Mouse (Mus musculus) myocyte (in vitro differentiated cells): ENCODE results near the gene Brip1. TPM values are rescaled to one million over a fixed set of nuclear protein-coding genes. Genes with fewer than 3 reads are reported as not detected.
A peak's percentile ranks its signal among the peaks of the same experiment; 100 is the strongest.

Experiments
- H3K27me3 ChIP-seq: one replicate; pipeline ENCODE4 v1.6.1; 2011; ENCODE audit not compliant: control insufficient read depth, insufficient read depth, insufficient read length
- H3K36me3 ChIP-seq: one replicate; pipeline ENCODE4 v1.6.1; 2011; ENCODE audit not compliant: control insufficient read depth, insufficient read depth
- H3K4me2 ChIP-seq: one replicate; pipeline ENCODE4 v1.6.1; 2011; ENCODE audit warnings: low read depth, control low read depth
- H3K4me3 ChIP-seq: one replicate; pipeline ENCODE4 v1.5.1; 2011; ENCODE audit warnings: mild to moderate bottlenecking, control low read depth, moderate library complexity
- H3K79me2 ChIP-seq: one replicate; pipeline ENCODE4 v1.6.1; 2011; ENCODE audit not compliant: control insufficient read depth, insufficient read depth
- H3ac ChIP-seq: one replicate; pipeline ENCODE4 v1.6.1; 2011; ENCODE audit not compliant: control insufficient read depth, insufficient read length
- CEBPB ChIP-seq: IDR thresholded peaks from 2 replicates; pipeline ENCODE4 v1.6.1; 2011; ENCODE audit warnings: mild to moderate bottlenecking, moderate library complexity; ENCODE audit not compliant: poor library complexity, insufficient read depth, severe bottlenecking
- E2F4 ChIP-seq: IDR thresholded peaks from one replicate; pipeline ENCODE4 v1.6.1; 2011; ENCODE audit warnings: mild to moderate bottlenecking, control low read depth, moderate library complexity; ENCODE audit not compliant: insufficient read depth
- MAX ChIP-seq: IDR thresholded peaks from one replicate; pipeline ENCODE4 v1.6.1; 2011; ENCODE audit warnings: low read depth, mild to moderate bottlenecking, control low read depth
- MYOD1 ChIP-seq, 3 experiments: IDR thresholded peaks; one replicate each; pipeline ENCODE4 v1.6.1; 2011; ENCODE audit warnings: control low read depth in 2 of 3, low read depth in 2 of 3, mild to moderate bottlenecking in 2 of 3, moderate library complexity in 1 of 3; ENCODE audit not compliant: insufficient read length in 2 of 3, control insufficient read depth in 1 of 3
- MYOG ChIP-seq, 3 experiments: IDR thresholded peaks; one replicate each; pipeline ENCODE4 v1.6.1; 2011; ENCODE audit warnings: control low read depth in 2 of 3, low read depth in 2 of 3, mild to moderate bottlenecking in 2 of 3; ENCODE audit not compliant: insufficient read length in 2 of 3, control insufficient read depth in 1 of 3, insufficient read depth in 1 of 3
- POLR2A ChIP-seq: IDR thresholded peaks from one replicate; pipeline ENCODE4 v1.6.1; 2011; ENCODE audit warnings: low read depth, mild to moderate bottlenecking, control low read depth, moderate library complexity; ENCODE audit not compliant: insufficient read length
- POLR2AphosphoS2 ChIP-seq: IDR thresholded peaks from one replicate; pipeline ENCODE4 v1.6.1; 2011; ENCODE audit warnings: low read depth, control low read depth; ENCODE audit not compliant: insufficient read length
- REST ChIP-seq: IDR thresholded peaks from one replicate; pipeline ENCODE4 v1.6.1; 2011; ENCODE audit warnings: mild to moderate bottlenecking, control low read depth, moderate library complexity; ENCODE audit not compliant: insufficient read depth, insufficient read length
- SRF ChIP-seq: IDR thresholded peaks from one replicate; pipeline ENCODE4 v1.6.1; 2011; ENCODE audit warnings: low read depth; ENCODE audit not compliant: control insufficient read depth, insufficient read length
- TCF12 ChIP-seq: IDR thresholded peaks from one replicate; pipeline ENCODE4 v1.6.1; 2011; ENCODE audit warnings: mild to moderate bottlenecking, control low read depth; ENCODE audit not compliant: poor library complexity, insufficient read depth, severe bottlenecking
- TCF3 ChIP-seq: IDR thresholded peaks from one replicate; pipeline ENCODE4 v1.6.1; 2011; ENCODE audit warnings: low read depth, control low read depth; ENCODE audit not compliant: insufficient read length
- USF1 ChIP-seq: IDR thresholded peaks from one replicate; pipeline ENCODE4 v1.6.1; 2011; ENCODE audit warnings: low read depth, mild to moderate bottlenecking, control low read depth, moderate library complexity
- polyA plus RNA-seq: library from polyadenylated mRNA; unstranded; fragments of >200 nt; fragmentation: generic; extraction: Trizol; gene quantifications from one replicate; pipeline ENCODE4 v1.2.1, GENCODE M21; 2012; ENCODE audit warnings: missing spikeins

Gene Brip1
- 0.53 TPM for polyA plus RNA-seq

DNA sequence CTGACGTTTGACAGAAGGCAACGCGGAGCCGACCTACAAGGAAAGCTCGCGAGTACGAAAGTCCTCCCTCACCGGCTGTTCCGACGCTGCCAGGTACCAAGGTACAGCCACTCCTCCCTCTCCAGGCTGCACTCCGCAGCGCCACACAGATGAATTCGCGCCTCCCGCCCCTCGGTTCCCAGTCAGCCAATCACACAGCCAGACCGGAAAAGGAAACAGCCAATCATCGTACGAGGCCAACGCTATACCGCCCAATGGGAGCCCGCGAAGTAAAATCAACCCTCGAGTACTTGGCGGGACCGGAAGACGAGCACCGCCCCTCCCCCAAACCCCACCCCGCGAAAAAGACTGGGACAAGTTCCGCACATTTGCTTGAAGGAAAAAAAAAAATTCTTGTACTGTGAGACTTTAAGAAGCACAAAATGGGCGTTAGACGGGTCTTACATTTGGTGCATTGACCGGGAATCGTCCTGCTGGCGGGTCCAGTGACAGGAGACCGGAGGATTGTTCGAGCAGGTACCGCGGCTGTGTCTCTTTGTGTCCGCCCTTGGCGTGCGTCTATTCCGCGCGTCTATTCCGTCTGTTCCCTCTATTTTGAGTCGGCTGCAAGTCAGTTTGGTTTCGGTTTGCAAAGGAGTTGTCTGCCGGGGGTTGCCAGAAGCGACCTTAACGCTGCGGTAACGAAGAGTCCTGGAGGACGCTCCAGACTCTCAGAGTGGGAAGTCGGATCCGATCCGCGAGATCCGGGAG lies at the start of gene Brip1:
Gene Brip1 (minus strand): TSS at position 157 of the 750 bp plus-strand sequence.
- Histone ChIP-seq H3K4me2 (peak within 1 kb of the TSS; percentile 88), H3ac (peak within 1 kb of the TSS; percentile 32), H3K27me3 (no peaks in the 10 kb centered on the region), H3K4me3 (peak within 1 kb of the TSS; percentile 81), H3K79me2 (peaks cover 24% of the 10 kb centered on the region), H3K36me3 (no peaks in the 10 kb centered on the region)
- TF ChIP-seq POLR2AphosphoS2 (peak; percentile 71), MAX (no peak), CEBPB (no peak), REST (no peak), POLR2A (peak; percentile 70), SRF (no peak), TCF12 (no peak), MYOG (IDR thresholded peaks at IDR 0.05; ENCODE audit: control insufficient read depth in 1 of 3, insufficient read depth in 1 of 3, insufficient read length in 2 of 3, low read depth in 2 of 3) (no peak), USF1 (no peak), MYOD1 (IDR thresholded peaks at IDR 0.05; ENCODE audit: control insufficient read depth in 1 of 3, insufficient read length in 2 of 3, low read depth in 2 of 3) (no peak), TCF3 (no peak), E2F4 (peak; percentile 94)

DNA sequence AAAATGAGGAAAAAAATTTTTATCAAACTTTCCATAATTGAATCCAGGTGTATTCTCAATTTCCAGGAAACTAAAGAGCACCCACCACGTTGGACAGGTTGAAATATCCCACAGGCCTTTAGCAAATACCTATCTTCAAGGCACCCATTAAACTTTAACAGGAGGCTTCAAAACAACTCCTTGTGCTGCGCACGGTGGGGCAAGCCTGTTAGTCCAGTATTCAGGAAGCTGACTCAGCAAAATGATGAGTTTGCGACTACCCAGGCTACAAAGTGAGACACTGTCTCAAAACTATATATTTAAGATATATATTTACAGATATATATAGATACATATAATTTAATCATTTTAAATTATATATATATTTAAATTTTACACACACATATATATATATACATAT lies 31.5 kb upstream of the Brip1 start:
- peaks cover 51% of the 10 kb centered on the region for H3K36me3 ChIP-seq
- H3K27me3 ChIP-seq: no peaks in the 10 kb centered on the region
- no peak overlapping the region for H3K4me3 ChIP-seq
- H3K79me2 ChIP-seq: no peaks in the 10 kb centered on the region
- H3K4me2 ChIP-seq: no peak overlapping the region
- no peak for TF ChIP-seq MAX
- no peak for TF ChIP-seq MYOG (IDR thresholded peaks at IDR 0.05; ENCODE audit: control insufficient read depth in 1 of 3, insufficient read depth in 1 of 3, insufficient read length in 2 of 3, low read depth in 2 of 3)
- TF ChIP-seq POLR2AphosphoS2: no peak
- no peak for TF ChIP-seq TCF12
- no peak for TF ChIP-seq TCF3
- TF ChIP-seq POLR2A: no peak
- no peak for TF ChIP-seq USF1
- no peak for TF ChIP-seq SRF
- no peak for TF ChIP-seq E2F4
- TF ChIP-seq CEBPB: no peak
- TF ChIP-seq REST: no peak
- TF ChIP-seq MYOD1 (IDR thresholded peaks at IDR 0.05; ENCODE audit: control insufficient read depth in 1 of 3, insufficient read length in 2 of 3, low read depth in 2 of 3): no peak
- no peak overlapping the region for H3ac ChIP-seq

DNA sequence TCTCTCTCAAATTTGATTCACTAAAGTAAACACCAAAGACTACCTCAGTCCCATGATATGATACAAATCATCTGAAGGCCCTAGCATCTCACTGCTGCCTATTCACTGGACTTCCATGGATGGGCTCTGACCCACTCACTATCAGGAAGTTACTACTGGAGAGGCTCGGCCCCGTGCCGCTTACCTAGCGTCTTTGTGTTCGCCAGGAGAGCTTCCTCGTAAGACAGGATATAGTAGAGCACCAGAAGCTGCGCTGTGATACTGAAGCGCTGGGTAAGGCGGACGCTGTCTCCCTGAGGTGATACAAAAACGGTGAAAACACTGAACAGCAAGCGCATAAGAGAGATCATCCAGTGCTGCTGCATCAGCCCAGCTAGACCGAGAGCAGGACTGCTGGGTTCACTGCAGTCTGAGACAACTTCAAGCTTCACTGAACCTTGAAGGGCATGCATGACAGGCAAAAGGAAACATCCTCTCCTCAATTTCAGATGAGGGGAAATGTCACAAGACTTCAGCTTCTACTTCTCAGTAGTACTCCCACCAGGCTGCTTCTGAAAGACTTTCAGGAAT lies 30.9 kb upstream of the Brip1 start:
- TF ChIP-seq MYOG (IDR thresholded peaks at IDR 0.05; ENCODE audit: control insufficient read depth in 1 of 3, insufficient read depth in 1 of 3, insufficient read length in 2 of 3, low read depth in 2 of 3): no peak
- TF ChIP-seq MYOD1 (IDR thresholded peaks at IDR 0.05; ENCODE audit: control insufficient read depth in 1 of 3, insufficient read length in 2 of 3, low read depth in 2 of 3): no peak
- no peak for TF ChIP-seq MAX
- TF ChIP-seq SRF: no peak
- Histone ChIP-seq H3ac (no peak overlapping the region), H3K36me3 (peaks cover 51% of the 10 kb centered on the region), H3K4me3 (no peak overlapping the region), H3K4me2 (no peak overlapping the region), H3K79me2 (no peaks in the 10 kb centered on the region), H3K27me3 (no peaks in the 10 kb centered on the region)

DNA sequence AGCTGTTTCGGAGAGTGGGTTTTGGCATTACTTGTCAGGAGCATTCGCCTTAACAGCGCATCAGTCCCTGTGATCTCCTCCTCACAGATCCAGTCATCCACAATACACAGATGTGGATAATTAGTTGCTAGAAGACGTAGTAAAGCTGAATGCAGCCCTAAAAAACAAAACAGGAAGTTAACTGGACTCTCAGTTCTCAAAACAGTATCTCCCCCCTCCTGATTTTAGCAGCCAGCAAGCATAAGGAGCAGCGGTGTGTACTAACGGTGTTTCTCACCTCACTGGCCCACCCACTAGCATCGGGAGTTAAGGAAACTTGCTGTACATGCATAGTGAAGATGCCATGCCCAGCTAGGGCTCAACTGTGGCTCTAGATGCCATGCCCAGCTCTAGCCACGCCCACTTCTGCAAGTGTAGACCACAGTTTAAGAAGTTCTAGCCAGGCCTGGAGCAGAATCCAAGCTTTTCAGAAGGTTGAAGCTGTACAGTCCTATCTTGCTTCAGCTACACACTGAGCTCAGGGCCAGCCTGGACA lies 25.7 kb upstream of the Brip1 start:
- H3K79me2 ChIP-seq: no peaks in the 10 kb centered on the region
- H3K4me2 ChIP-seq: no peak overlapping the region
- H3K27me3 ChIP-seq: no peaks in the 10 kb centered on the region
- no peak overlapping the region for H3ac ChIP-seq
- no peak overlapping the region for H3K4me3 ChIP-seq
- no peak for TF ChIP-seq REST
- no peak for TF ChIP-seq USF1
- no peak for TF ChIP-seq SRF
- no peak for TF ChIP-seq E2F4
- TF ChIP-seq TCF3: no peak
- peaks cover 44% of the 10 kb centered on the region for H3K36me3 ChIP-seq

- H3K27me3 ChIP-seq: no peaks in the 10 kb centered on the region
- H3K4me3 ChIP-seq: no peak overlapping the region
- peaks cover 47% of the 10 kb centered on the region for H3K36me3 ChIP-seq
- H3K79me2 ChIP-seq: no peaks in the 10 kb centered on the region
- no peak overlapping the region for H3K4me2 ChIP-seq
- no peak overlapping the region for H3ac ChIP-seq
- no peak for TF ChIP-seq TCF12
- no peak for TF ChIP-seq SRF
- TF ChIP-seq USF1: no peak
- TF ChIP-seq CEBPB: no peak
- TF ChIP-seq E2F4: no peak
- TF ChIP-seq POLR2AphosphoS2: no peak
- no peak for TF ChIP-seq POLR2A
Observed at GRCm38 (mm10) chr11:86225761-86226160, 24.8 kb upstream of the Brip1 start.
